Mouse (Mus musculus) cerebellum, adult 9-10 months (tissue): ENCODE measurements at regions not wholly inside any gene's neighbourhood (a gene's known extent, or its start where the extent isn't known, plus 50 kb on each side); places are given as distances from the start of the nearest gene placed in this dataset.

Experiments
- DNase-seq: peaks from one replicate; pipeline ENCODE4 v3.0.0; 2022

DNA sequence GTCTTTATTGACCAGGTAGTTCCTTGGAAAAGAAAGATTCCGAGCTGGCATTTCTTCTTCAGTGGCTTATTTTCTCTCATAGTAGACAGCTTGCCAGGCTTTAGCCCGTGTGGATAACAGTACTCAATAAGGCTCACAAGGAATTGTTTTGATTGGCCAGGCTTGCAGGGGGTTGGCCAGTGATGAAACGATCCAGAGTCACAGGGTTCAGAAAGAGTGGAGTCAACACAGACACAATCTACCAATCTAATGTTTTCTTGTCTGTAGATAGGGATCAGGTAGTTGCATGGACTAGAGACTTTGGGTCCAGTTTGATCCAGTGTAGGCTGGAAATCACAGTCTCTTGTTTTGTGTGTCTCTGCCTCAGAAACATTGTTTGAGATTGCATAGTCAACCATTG, 115.8 kb upstream of the Tab2 start:
- no peak for DNase-seq

GRCm38 (mm10) chr10:8070472-8070871, 114.4 kb upstream of the Tab2 start:
- no peak for DNase-seq

GRCm38 (mm10) chr10:8066926-8067325, 110.9 kb upstream of the Tab2 start:
- no peak for DNase-seq

GRCm38 (mm10) chr10:8065746-8066145, 109.7 kb upstream of the Tab2 start:
- DNase-seq, result no peak

- DNase-seq, result no peak
Measured at GRCm38 (mm10) chr10:8064281-8064680, 108.3 kb upstream of the Tab2 start.

GRCm38 (mm10) chr10:8063458-8064090, 107.5 kb upstream of the Tab2 start:
- peak; percentile 16 for DNase-seq

- no peak for DNase-seq
Measured at GRCm38 (mm10) chr10:8060987-8061386, 105.0 kb upstream of the Tab2 start.

- DNase-seq, result peak; percentile 31
Measured at GRCm38 (mm10) chr10:8059769-8060168, 103.7 kb upstream of the Tab2 start.

DNA sequence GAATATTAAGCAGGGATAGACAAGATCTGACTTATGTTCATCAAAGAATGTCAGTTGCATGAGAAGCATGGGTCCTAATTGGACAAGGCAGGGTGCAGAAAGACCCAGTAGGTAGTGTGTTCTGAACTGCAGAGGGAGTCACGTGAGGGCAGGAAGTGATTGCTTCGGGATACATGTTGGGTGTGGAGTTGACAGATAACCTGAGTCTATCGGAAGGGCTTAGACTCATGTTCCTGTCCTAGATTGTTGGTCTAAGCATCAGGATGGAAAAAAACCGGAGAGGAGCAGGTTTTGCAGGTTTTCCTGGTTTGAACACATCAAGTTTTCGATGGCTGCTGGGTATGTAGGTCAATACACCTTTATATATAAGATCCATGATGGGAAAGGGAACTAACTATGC, 101.8 kb upstream of the Tab2 start:
- DNase-seq, result no peak

DNA sequence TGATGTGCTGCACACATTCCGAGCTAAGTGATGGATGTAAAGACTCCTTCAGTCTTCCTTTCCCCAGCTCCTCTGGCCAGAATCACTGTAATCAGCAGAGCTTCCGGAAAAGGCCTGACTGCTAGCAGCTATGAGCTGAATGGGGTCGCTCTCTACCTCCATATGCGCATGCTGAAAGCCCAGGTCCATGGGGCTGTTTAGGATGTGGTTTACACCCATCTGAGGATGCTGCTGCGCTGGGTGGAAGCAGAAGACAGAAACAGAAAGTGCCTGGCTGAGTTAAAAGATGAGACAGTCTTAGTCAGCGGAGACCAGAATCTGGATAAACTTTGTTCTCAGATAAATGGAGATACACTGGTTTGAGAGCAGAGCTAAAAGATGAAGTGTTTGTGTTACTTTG, 99.3 kb upstream of the Tab2 start:
- DNase-seq, result no peak

DNA sequence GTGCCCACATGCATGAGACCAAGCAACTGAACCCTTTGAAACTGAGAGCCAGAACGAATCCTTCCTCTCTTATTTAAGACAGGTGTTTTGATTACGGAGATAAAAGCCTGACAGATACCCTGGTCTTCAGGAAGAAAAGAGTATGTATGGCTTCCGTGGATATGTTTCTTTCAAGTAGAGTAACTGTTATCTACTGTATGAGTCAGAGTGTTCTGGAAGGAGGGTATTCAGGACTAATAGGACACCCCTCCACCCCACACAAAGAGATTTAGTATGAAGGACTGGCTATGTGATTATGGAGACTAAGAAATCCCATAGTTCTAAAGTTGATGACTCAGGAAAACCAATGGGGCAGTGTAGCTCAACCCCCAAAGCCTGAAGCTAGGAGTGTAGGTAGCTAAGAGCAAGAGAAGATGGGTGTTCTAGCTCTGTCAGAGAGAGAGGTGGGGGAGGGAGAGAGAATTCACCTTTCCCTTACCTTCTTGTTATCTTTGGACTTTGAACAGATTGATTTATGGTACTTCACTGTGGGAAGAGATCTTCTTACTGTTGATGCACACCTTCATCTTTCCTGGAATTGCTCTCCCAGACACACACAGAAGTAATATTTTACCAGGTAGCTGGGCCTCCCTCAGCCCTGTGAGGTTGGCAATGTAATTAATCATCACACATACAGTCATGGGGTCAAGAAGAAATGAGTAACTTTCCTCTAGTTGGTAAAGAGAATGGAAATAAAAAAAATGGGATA, 87.6 kb upstream of the Tab2 start:
- DNase-seq, result no peak

DNA sequence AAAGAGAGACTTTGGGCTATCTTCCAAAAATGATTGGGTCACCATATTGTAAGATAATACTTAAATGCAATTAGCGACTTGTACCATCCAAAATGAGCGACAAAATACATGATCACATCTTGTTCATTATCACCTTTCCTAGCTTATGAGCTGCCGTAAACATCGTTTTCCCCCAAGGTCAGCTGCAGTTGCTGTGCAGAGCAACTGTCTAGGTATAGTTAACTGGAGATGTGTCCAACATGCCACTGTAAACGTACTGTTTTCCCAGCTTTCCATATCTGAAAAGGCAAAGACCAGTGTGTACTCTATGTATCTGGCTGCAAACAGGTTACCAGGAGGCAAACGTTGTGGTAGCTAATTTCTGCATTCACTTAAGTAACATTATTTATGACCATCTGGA, 86.3 kb upstream of the Tab2 start:
- no peak for DNase-seq

DNA sequence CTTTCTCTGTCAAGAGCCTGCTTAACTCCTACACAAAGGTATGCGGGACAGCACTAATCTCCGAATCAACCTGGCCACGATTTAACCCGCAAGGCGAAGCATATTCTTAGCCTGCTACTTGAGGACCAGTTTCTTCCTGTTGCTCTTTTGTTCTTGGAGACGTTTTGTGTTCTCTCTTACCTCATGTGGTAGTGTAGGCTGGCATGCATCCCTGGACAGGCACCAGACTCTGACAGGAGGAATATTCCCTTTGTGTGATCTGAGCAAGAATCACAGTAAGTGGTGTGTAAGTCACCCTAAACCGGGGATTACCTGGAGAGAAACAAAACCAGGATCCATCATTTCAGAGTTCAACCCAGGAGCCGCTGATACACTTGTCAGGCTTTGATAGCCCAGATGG, 85.8 kb upstream of the Tab2 start:
- no peak for DNase-seq

- no peak for DNase-seq
Measured at GRCm38 (mm10) chr10:8037986-8038631, 82.1 kb upstream of the Tab2 start.

- DNase-seq, result no peak
Measured at GRCm38 (mm10) chr10:8036293-8036692, 80.3 kb upstream of the Tab2 start.

- DNase-seq, result no peak
Measured at GRCm38 (mm10) chr10:8035310-8035709, 79.3 kb upstream of the Tab2 start.

DNA sequence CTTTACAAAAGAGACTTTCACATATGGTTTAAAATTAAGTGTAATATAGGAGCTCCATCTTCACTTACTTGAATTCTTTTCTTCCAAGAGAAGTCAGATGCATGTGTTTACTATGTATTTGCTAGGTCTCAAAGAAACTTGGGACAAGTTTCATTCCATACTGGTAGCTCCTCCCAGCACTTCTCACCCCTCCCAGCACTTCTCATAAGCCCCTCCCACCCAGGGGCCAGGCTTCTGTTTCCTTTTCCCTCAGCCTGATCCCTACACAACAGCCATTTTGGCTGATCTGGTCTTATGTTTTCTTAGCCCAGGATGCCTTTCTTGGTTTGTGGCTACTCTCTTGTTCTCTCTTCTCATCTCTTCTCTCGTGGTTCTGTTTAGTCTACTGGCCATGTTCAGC, 76.2 kb upstream of the Tab2 start:
- no peak for DNase-seq

GRCm38 (mm10) chr10:8028840-8029239, 72.8 kb upstream of the Tab2 start:
- DNase-seq, result no peak

- DNase-seq, result no peak
Measured at GRCm38 (mm10) chr10:8027023-8027422, 71.0 kb upstream of the Tab2 start.

DNA sequence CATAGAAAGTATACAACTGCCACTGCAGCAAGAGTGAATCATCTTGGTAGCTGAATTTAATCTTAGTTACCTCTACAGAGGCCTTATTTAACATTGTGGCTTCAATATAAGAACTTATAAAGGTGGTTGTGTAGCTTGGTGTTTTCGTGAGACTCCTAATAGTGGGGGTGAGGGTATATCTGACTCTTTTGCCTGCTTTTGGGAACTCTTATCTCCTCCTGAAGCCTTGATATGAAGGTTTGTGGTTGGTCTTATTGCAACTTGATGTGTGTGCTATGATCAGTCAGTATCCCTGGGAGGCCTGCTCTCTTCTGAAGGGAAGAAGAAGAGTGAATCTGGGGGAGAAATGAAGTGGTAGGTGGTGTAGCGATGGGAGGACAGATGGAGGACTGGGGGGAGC, 67.7 kb upstream of the Tab2 start:
- no peak for DNase-seq

DNA sequence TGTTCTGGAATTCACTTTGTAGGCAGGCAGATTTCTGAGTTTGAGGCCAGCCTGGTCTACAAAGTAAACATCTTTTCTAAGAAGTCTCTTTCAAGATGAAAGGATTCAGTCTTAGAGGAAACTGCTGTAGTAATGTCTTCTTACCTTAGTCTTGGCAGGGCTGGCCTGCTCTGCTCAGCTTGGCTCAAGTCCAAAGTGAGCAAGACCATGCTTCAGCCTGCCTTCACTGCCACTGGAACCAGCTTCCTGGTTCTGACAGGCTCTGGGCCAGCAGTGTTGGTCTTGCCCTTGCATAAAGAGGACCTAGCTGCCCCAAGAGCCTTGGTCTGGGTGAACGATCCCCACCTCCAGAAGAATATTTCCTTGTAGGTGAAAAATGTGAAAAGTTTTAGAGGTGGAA, 65.9 kb upstream of the Tab2 start:
- no peak for DNase-seq

GRCm38 (mm10) chr10:8020916-8021705, 65.1 kb upstream of the Tab2 start:
- no peak for DNase-seq

GRCm38 (mm10) chr10:8020113-8020512, 64.1 kb upstream of the Tab2 start:
- DNase-seq, result no peak
